Mouse (Mus musculus): ENCODE results near the gene Cavin4. TPM values are rescaled to one million over a fixed set of nuclear protein-coding genes. Genes with fewer than 3 reads are reported as not detected.
"Not testable (repeated sequence)": the region's sequence is repeated elsewhere in the genome, so short reads cannot be mapped to it uniquely, and the experiment has no call there.

Cavin4 gene
- polyA plus RNA-seq, 1 experiment from 2014 or later = 0.15 TPM

- H3K27ac ChIP-seq (ENCODE audit: low read depth, low read length) = no peak overlapping the region
- no peak overlapping the region for H3K4me3 ChIP-seq (ENCODE audit: low read depth, low read length)
- 94% methylated on average over 8 of the region's 8 CpGs for WGBS
- no peaks in the 10 kb centered on the region for H3K27me3 ChIP-seq (replicated peaks; ENCODE audit: control insufficient read depth, insufficient read depth, low read length)
- H3K9me3 ChIP-seq (ENCODE audit: control insufficient read depth, low read length) = no peaks in the 10 kb centered on the region
- no peak for ATAC-seq (replicated peaks; ENCODE audit: low FRiP score)
- H3K36me3 ChIP-seq (ENCODE audit: control insufficient read depth, insufficient read depth, low read length) = no peaks in the 10 kb centered on the region; the same call in 1 of the 2 replicates
- no peak for DNase-seq (ENCODE audit: low spot score)
- H3K9ac ChIP-seq (ENCODE audit: low read depth, low read length) = no peak overlapping the region
- no peaks in the 10 kb centered on the region for H3K4me1 ChIP-seq (replicated peaks; ENCODE audit: control insufficient read depth, insufficient read depth, low read length)
- no peak overlapping the region for H3K4me2 ChIP-seq
These were observed 14.0 kb downstream of the Cavin4 start for GRCm38 (mm10) chr4:48677276-48677675.

- Histone ChIP-seq H3K36me3 (ENCODE audit: control insufficient read depth, insufficient read depth, low read length) (no peaks in the 10 kb centered on the region; the same call in 1 of the 2 replicates), H3K9me3 (ENCODE audit: control insufficient read depth, low read length) (no peaks in the 10 kb centered on the region), H3K9ac (ENCODE audit: low read depth, low read length) (no peak overlapping the region), H3K4me1 (replicated peaks; ENCODE audit: control insufficient read depth, insufficient read depth, low read length) (no peaks in the 10 kb centered on the region), H3K27ac (ENCODE audit: low read depth, low read length) (no peak overlapping the region), H3K4me2 (no peak overlapping the region), H3K27me3 (replicated peaks; ENCODE audit: control insufficient read depth, insufficient read depth, low read length) (no peaks in the 10 kb centered on the region), H3K4me3 (ENCODE audit: low read depth, low read length) (no peak overlapping the region)
- DNase-seq (ENCODE audit: low spot score) (no peak), ATAC-seq (replicated peaks; ENCODE audit: low FRiP score) (no peak)
- WGBS = 69% methylated on average over 2 of the region's 2 CpGs
These were observed 14.5 kb downstream of the Cavin4 start for GRCm38 (mm10) chr4:48677812-48678211.

GRCm38 (mm10) chr4:48678793-48679192 lies 15.5 kb downstream of the Cavin4 start:
- ATAC-seq (replicated peaks; ENCODE audit: low FRiP score) (no peak), DNase-seq (ENCODE audit: low spot score) (no peak)
- H3K27me3 ChIP-seq (replicated peaks; ENCODE audit: control insufficient read depth, insufficient read depth, low read length) = no peaks in the 10 kb centered on the region
- no peaks in the 10 kb centered on the region; the same call in 1 of the 2 replicates for H3K36me3 ChIP-seq (ENCODE audit: control insufficient read depth, insufficient read depth, low read length)
- no peak overlapping the region for H3K4me2 ChIP-seq
- H3K4me3 ChIP-seq (ENCODE audit: low read depth, low read length) = no peak overlapping the region
- no peak overlapping the region for H3K9ac ChIP-seq (ENCODE audit: low read depth, low read length)
- no peaks in the 10 kb centered on the region for H3K4me1 ChIP-seq (replicated peaks; ENCODE audit: control insufficient read depth, insufficient read depth, low read length)
- no peak overlapping the region for H3K27ac ChIP-seq (ENCODE audit: low read depth, low read length)
- WGBS = 93% methylated on average over 9 of the region's 9 CpGs
- no peaks in the 10 kb centered on the region for H3K9me3 ChIP-seq (ENCODE audit: control insufficient read depth, low read length)

GRCm38 (mm10) chr4:48679728-48680127 lies 16.4 kb downstream of the Cavin4 start:
- H3K36me3 ChIP-seq (ENCODE audit: control insufficient read depth, insufficient read depth, low read length); H3K27me3 ChIP-seq (replicated peaks; ENCODE audit: control insufficient read depth, insufficient read depth, low read length); H3K4me1 ChIP-seq (replicated peaks; ENCODE audit: control insufficient read depth, insufficient read depth, low read length); H3K4me2 ChIP-seq; H3K4me3 ChIP-seq (ENCODE audit: low read depth, low read length); H3K9ac ChIP-seq (ENCODE audit: low read depth, low read length); H3K9me3 ChIP-seq (ENCODE audit: control insufficient read depth, low read length); DNase-seq (ENCODE audit: low spot score); H3K27ac ChIP-seq (ENCODE audit: low read depth, low read length): not testable (repeated sequence)
- peak; percentile 52; the same call in 1 of the 2 replicates for ATAC-seq (replicated peaks; ENCODE audit: low FRiP score)
- WGBS = 70% methylated on average over 4 of the region's 6 CpGs

- Histone ChIP-seq H3K27ac (ENCODE audit: low read depth, low read length) (no peak overlapping the region), H3K4me3 (ENCODE audit: low read depth, low read length) (no peak overlapping the region), H3K9me3 (ENCODE audit: control insufficient read depth, low read length) (no peaks in the 10 kb centered on the region), H3K27me3 (replicated peaks; ENCODE audit: control insufficient read depth, insufficient read depth, low read length) (no peaks in the 10 kb centered on the region), H3K4me2 (no peak overlapping the region; the same call in 1 of the 2 replicates), H3K9ac (ENCODE audit: low read depth, low read length) (no peak overlapping the region), H3K36me3 (ENCODE audit: control insufficient read depth, insufficient read depth, low read length) (no peaks in the 10 kb centered on the region; the same call in 1 of the 2 replicates), H3K4me1 (replicated peaks; ENCODE audit: control insufficient read depth, insufficient read depth, low read length) (no peaks in the 10 kb centered on the region)
- ATAC-seq (replicated peaks; ENCODE audit: low FRiP score) (no peak), DNase-seq (ENCODE audit: low spot score) (no peak)
- WGBS = 62% methylated on average over 7 of the region's 7 CpGs
These were observed 16.9 kb downstream of the Cavin4 start for GRCm38 (mm10) chr4:48680214-48680613.

- no peak overlapping the region for H3K9ac ChIP-seq (ENCODE audit: low read depth, low read length)
- DNase-seq (ENCODE audit: low spot score) (no peak), ATAC-seq (replicated peaks; ENCODE audit: low FRiP score) (0 out of 2 replicates have a peak, but pooled peaks have one; percentile 48)
- no peaks in the 10 kb centered on the region for H3K9me3 ChIP-seq (ENCODE audit: control insufficient read depth, low read length)
- WGBS = 46% methylated on average over 10 of the region's 11 CpGs
- H3K4me3 ChIP-seq (ENCODE audit: low read depth, low read length) = no peak overlapping the region
- H3K4me1 ChIP-seq (replicated peaks; ENCODE audit: control insufficient read depth, insufficient read depth, low read length) = no peaks in the 10 kb centered on the region
- H3K4me2 ChIP-seq = peak overlapping the region; percentile 8; the same call in 1 of the 2 replicates
- H3K36me3 ChIP-seq (ENCODE audit: control insufficient read depth, insufficient read depth, low read length) = no peaks in the 10 kb centered on the region
- H3K27ac ChIP-seq (ENCODE audit: low read depth, low read length) = no peak overlapping the region
- H3K27me3 ChIP-seq (replicated peaks; ENCODE audit: control insufficient read depth, insufficient read depth, low read length) = no peaks in the 10 kb centered on the region
These were observed 17.5 kb downstream of the Cavin4 start for GRCm38 (mm10) chr4:48680648-48681343.

- DNase-seq (ENCODE audit: low spot score) (peak; percentile 15), ATAC-seq (replicated peaks; ENCODE audit: low FRiP score) (no peak)
- Histone ChIP-seq H3K27me3 (replicated peaks; ENCODE audit: control insufficient read depth, insufficient read depth, low read length) (no peaks in the 10 kb centered on the region), H3K36me3 (ENCODE audit: control insufficient read depth, insufficient read depth, low read length) (no peaks in the 10 kb centered on the region), H3K4me1 (replicated peaks; ENCODE audit: control insufficient read depth, insufficient read depth, low read length) (no peaks in the 10 kb centered on the region), H3K27ac (ENCODE audit: low read depth, low read length) (no peak overlapping the region), H3K4me3 (ENCODE audit: low read depth, low read length) (no peak overlapping the region), H3K9ac (ENCODE audit: low read depth, low read length) (no peak overlapping the region), H3K4me2 (no peak overlapping the region), H3K9me3 (ENCODE audit: control insufficient read depth, low read length) (no peaks in the 10 kb centered on the region)
- 92% methylated on average over 8 of the region's 8 CpGs for WGBS
These were observed 19.8 kb downstream of the Cavin4 start for GRCm38 (mm10) chr4:48683126-48683525.

GRCm38 (mm10) chr4:48683633-48684209 lies 20.4 kb downstream of the Cavin4 start:
- peak; percentile 22 for DNase-seq (ENCODE audit: low spot score)
- not testable (repeated sequence) for H3K9me3 ChIP-seq (ENCODE audit: control insufficient read depth, low read length); H3K4me3 ChIP-seq (ENCODE audit: low read depth, low read length); ATAC-seq (replicated peaks; ENCODE audit: low FRiP score); H3K36me3 ChIP-seq (ENCODE audit: control insufficient read depth, insufficient read depth, low read length); H3K27me3 ChIP-seq (replicated peaks; ENCODE audit: control insufficient read depth, insufficient read depth, low read length); H3K4me2 ChIP-seq; H3K27ac ChIP-seq (ENCODE audit: low read depth, low read length); H3K9ac ChIP-seq (ENCODE audit: low read depth, low read length); H3K4me1 ChIP-seq (replicated peaks; ENCODE audit: control insufficient read depth, insufficient read depth, low read length)
- 97% methylated on average over 14 of the region's 21 CpGs for WGBS
